Mouse (Mus musculus) cerebellum, adult 2 months (tissue): ENCODE results near the gene Ankrd2. TPM values are rescaled to one million over a fixed set of nuclear protein-coding genes. Genes with fewer than 3 reads are reported as not detected.
A peak's percentile ranks its signal among the peaks of the same experiment; 100 is the strongest.
"Not testable (repeated sequence)": the region's sequence is repeated elsewhere in the genome, so short reads cannot be mapped to it uniquely, and the experiment has no call there.

ENCODE experiments used
- DNase-seq, 2 experiments: peaks; one replicate each; pipeline ENCODE4 v3.0.0; 2021
- H3K27ac ChIP-seq: fragments of 200-500 bp; 2 replicates; pipeline ENCODE4 v1.5.1; 2012; ENCODE audit warnings: low read length, control low read depth, inconsistent platforms; ENCODE audit not compliant: insufficient read depth
- H3K27me3 ChIP-seq: fragments of 200-500 bp; 2 replicates; pipeline ENCODE4 v1.6.1; 2012; ENCODE audit warnings: inconsistent platforms, mild to moderate bottlenecking, low read length, moderate library complexity; ENCODE audit not compliant: control insufficient read depth, insufficient read depth
- H3K4me1 ChIP-seq: fragments of 200-500 bp; 2 replicates; pipeline ENCODE4 v1.6.1; 2011; ENCODE audit warnings: low read length; ENCODE audit not compliant: control insufficient read depth, insufficient read depth
- H3K4me3 ChIP-seq: fragments of 200-500 bp; replicated peaks from 2 replicates; pipeline ENCODE3; 2011; ENCODE audit warnings: mild to moderate bottlenecking, low read depth, low read length, control low read depth; ENCODE audit not compliant: insufficient read depth
- CTCF ChIP-seq: fragments of 200-500 bp; IDR thresholded peaks from 2 replicates; pipeline ENCODE4 v1.5.1; 2011; ENCODE audit warnings: low read depth, mild to moderate bottlenecking, control low read depth, low read length, moderate library complexity, borderline replicate concordance; ENCODE audit not compliant: insufficient read depth
- POLR2A ChIP-seq: fragments of 200-500 bp; IDR thresholded peaks from 2 replicates; pipeline ENCODE4 v1.6.1; 2011; ENCODE audit warnings: low read length, control low read depth, borderline replicate concordance; ENCODE audit not compliant: insufficient read depth
- WGBS: fragments of 180-500 bp; shearing (Covaris S2); methylation state at CpG from one replicate; pipeline ENCODE4 v1.1.7; 2018; 5-methylcytosine and 5-hydroxymethylcytosine counted together
- polyA plus RNA-seq: library from polyadenylated mRNA; depleted of rRNA; stranded (reverse); fragments of >200 nt; gene quantifications from 2 replicates; pipeline ENCODE4 v1.2.3, GENCODE M21; 2012

The Ankrd2 gene
- polyA plus RNA-seq, 1 experiment: 0.54 TPM

DNA sequence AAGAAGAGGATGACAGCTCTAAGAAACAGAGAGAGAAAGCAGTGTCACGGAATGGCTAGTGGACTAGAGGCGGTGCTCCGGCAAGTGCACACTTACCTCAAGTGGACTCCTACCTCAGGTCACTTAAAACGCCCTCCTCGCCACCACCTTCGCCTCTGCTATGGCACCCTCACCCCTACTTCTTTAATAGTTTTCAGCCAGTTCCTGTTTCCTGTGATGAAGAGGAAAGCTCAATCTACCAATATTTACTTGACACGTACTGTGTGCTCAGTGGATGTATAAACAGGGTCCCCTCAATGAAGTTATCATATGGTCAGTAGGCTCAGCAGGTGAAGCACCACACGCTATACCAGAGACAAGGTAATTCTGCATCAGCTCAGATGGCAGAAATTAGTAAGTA lies 42.8 kb downstream of the Ankrd2 start:
- Histone ChIP-seq H3K4me1 (no peaks in the 10 kb centered on the region), H3K27ac (no peak overlapping the region), H3K4me3 (no peak overlapping the region), H3K27me3 (no peaks in the 10 kb centered on the region)
- TF ChIP-seq CTCF (no peak), POLR2A (no peak)
- DNase-seq: no peak
- WGBS: 92% methylated on average over 8 of the region's 8 CpGs

DNA sequence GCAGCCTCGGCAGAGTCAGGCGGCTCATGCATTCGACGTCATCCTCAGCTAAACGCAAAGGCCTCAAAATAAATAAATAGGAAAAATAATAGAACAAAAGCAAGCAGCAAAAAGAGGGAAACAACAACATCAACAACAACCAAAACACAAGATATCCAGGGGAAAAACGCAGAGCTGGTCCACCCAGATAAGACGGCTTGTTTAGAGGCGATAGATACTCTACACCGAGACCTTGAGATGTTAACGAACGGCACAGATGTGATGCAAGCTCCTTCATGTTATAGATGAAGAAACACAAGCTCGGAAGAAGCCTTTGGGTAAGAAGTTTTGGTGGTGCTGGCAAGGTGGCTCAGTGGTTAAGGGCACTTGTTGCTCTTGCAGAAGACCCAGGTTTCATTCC lies 43.2 kb downstream of the Ankrd2 start:
- H3K4me3 ChIP-seq: no peak overlapping the region
- no peak for DNase-seq
- no peaks in the 10 kb centered on the region for H3K27me3 ChIP-seq
- H3K4me1 ChIP-seq: no peaks in the 10 kb centered on the region
- 95% methylated on average over 12 of the region's 12 CpGs for WGBS
- TF ChIP-seq POLR2A (no peak), CTCF (no peak)
- no peak overlapping the region for H3K27ac ChIP-seq

DNA sequence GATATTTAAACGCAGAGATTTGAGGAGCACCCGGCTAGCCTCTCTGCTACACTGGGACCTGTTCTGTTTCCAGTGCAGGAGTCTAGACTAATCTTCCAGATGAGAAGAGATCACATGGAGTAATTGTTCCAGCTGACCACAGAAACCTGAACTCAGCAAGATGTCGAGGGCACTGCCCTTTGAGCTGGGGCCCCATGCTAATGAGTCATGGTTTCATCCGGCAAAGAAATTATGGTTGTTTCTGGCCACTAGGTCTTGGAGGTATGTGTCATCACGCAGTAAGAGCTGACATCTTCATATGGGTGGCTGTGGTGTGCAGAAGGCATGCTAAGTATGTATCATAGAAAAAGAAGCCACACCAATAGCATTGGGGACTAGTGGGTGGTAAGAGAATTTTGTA lies 44.1 kb downstream of the Ankrd2 start:
- DNase-seq: no peak
- no peaks in the 10 kb centered on the region for H3K27me3 ChIP-seq
- 74% methylated on average over 5 of the region's 5 CpGs for WGBS
- no peak overlapping the region for H3K4me3 ChIP-seq
- no peak overlapping the region for H3K27ac ChIP-seq
- TF ChIP-seq POLR2A (no peak), CTCF (no peak)
- H3K4me1 ChIP-seq: no peaks in the 10 kb centered on the region

DNA sequence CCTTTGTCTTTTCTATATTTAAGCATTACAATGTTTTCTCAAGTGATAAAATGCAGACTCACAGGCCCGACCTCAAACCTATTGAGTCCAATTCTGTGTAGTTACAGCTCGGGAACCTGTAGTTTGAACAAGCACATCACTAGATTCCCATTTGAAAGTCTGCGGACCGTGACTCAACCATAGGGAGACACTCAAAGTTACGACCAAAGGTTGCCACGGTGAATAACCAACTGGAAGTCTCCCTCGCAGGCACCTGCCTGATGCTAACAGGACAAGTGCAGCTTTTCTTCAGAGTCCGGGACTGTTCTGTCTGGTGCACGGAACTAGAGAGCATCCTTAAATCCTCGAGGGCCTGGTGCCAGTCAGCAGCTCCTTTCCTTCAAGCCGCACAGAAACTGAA lies 44.7 kb downstream of the Ankrd2 start:
- 63% methylated on average over 11 of the region's 11 CpGs for WGBS

DNA sequence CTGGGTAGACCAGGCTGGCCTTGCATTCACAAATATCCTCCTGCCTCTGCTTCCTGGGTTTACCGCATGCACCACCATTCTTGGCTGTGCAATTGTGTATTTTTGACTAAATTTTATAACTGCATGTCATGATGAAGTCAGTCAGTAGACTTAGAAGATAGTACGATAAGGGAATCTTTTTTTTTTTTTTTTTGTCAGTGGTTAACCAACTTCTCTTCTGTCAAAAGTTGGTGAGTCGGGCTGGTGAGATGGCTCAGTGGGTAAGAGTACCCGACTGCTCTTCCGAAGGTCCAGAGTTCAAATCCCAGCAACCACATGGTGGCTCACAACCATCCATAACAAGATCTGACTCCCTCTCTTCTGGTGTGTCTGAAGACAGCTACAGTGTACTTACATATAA lies 45.8 kb downstream of the Ankrd2 start:
- not testable (repeated sequence) for DNase-seq, H3K27me3 ChIP-seq, H3K4me1 ChIP-seq, H3K27ac ChIP-seq, H3K4me3 ChIP-seq
- WGBS: 94% methylated on average over 5 of the region's 5 CpGs

More for the DNA sequence above, 44.7 kb downstream of the Ankrd2 start:
- Histone ChIP-seq H3K27ac (no peak overlapping the region), H3K4me1 (no peaks in the 10 kb centered on the region), H3K27me3 (no peaks in the 10 kb centered on the region), H3K4me3 (no peak overlapping the region)
- TF ChIP-seq CTCF (no peak), POLR2A (no peak)
- DNase-seq: no peak

DNA sequence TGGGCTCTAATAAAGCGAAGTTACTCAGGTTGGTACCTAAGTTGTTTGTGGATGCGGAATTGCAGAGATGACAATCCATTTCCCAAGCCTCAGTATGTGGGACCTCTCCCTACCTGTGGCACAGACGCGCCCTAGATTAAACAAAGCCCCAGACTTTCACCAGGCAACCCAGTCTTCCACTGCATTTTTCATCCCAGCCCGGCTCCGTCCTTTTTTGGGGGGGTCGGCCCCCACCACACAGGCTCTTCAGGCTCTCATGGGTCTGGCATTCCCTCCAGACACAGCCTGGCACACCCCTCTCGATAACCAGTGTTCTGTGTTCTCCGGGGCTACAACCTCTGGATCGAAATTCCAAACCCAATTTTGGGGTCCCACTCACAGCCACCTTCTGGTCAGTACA lies 49.9 kb downstream of the Ankrd2 start:
- Histone ChIP-seq H3K27ac (peak overlapping the region; percentile 13; the same call in 1 of the 2 replicates), H3K4me1 (0 out of 2 replicates have a peak, but pooled peaks cover 4% of the 10 kb centered on the region), H3K27me3 (no peaks in the 10 kb centered on the region), H3K4me3 (peak overlapping the region; percentile 98)
- WGBS: 4% methylated on average over 10 of the region's 10 CpGs
- no peak for TF ChIP-seq CTCF
- no peak for TF ChIP-seq POLR2A
- no peak for DNase-seq

DNA sequence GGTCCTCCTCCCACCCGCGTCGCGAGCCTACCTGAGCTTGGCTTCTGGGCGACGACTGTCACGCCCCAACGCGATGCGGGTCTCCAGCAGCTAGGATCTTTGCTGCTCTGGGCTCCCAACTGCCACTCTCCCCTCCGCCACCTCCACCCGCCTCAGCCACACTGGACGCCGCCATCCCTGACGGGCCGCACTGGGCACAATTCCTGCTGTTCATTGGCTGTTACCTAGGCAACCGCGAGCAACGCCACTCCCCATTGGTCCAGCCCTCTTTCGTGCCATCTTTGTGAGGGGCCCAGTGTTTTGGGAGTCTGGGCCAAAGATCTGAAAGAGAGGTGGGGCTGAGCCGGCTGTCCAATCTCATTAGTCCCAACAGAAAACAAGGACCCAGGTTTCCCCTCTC lies 50.4 kb downstream of the Ankrd2 start, which contains the start of gene Morn4:
TSS of gene Morn4 (minus strand) at position 192 of the 400 bp plus-strand sequence.
- TF ChIP-seq POLR2A (peak; percentile 83), CTCF (no peak)
- peak within 1 kb of the TSS; percentile 13 for H3K27ac ChIP-seq
- peak; percentile 93 to 94 for DNase-seq
- 0 out of 2 replicates have a peak, but pooled peaks cover 4% of the 10 kb centered on the region for H3K4me1 ChIP-seq
- 0% methylated on average over 21 of the region's 21 CpGs for WGBS
- H3K4me3 ChIP-seq: peak within 1 kb of the TSS; percentile 98
- no peaks in the 10 kb centered on the region for H3K27me3 ChIP-seq

DNA sequence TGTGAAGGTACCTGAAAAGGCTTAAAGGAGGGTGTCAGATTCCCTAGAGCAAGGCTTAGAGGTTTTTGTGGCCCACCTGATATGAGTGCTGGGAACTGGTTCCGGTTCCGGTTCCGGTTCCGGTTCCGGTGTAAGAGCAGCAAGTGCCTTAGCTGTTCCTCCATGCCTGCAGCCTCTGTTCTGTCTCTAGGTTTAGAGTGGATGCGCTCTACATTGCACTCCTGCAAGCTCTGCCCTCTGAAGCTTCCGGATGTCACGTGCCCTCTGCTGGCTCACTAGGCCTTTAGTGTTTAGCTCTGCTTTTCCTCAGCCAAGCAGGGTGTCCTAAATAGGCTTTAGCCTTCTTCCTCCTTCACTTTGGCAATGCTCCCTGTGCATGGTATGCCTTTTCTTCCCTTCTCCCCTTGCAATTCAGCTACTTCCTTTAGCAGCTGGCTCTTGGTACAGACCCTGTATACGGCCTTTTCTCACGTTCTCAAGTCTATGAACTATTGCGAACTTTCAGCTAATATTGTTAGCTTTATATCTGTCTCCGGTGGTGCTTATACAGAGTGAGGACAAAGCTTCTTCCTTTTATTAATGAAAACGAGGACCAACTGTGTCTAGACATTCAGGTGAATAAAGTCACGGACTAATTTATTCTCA lies 53.4 kb downstream of the Ankrd2 start:
- 21% methylated on average over 14 of the region's 14 CpGs for WGBS
- peak overlapping the region; percentile 17; the same call in 1 of the 2 replicates for H3K27ac ChIP-seq
- H3K4me3 ChIP-seq: peak overlapping the region; percentile 20
- peak; percentile 58 to 59 for DNase-seq
- H3K27me3 ChIP-seq: no peaks in the 10 kb centered on the region
- H3K4me1 ChIP-seq: 0 out of 2 replicates have a peak, but pooled peaks cover 4% of the 10 kb centered on the region
- TF ChIP-seq POLR2A (peak; percentile 29; the same call in 1 of the 2 replicates), CTCF (no peak)
